Comparison of ENCODE assay signal across 9 mouse cellular contexts in genomic region chr3:55784101-55784500, GRCm38 (mm10). TPM values are rescaled to one million over a fixed set of nuclear protein-coding genes. Genes with fewer than 3 reads are reported as not detected.
DNase-seq lines count a peak whose midpoint lies in the region; ATAC-seq and TF ChIP-seq lines count a peak whose summit lies in the region.
"Had no signal": no experiment of that assay in that cellular context is flagged by ENCODE, and none has a peak within 500 bp of the region (broad histone marks: within the 10 kb centered on the region; RNA-seq: fewer than 3 reads in every experiment).

No protein-coding gene starts in this region.

- H3K9me3 ChIP-seq in heart, embryonic 14.5 days (ENCODE audit: control insufficient read depth, low read length), result no peaks in the 10 kb centered on the region
- H3K9me3 ChIP-seq in embryonic facial prominence, embryonic 11.5 days (replicated peaks; ENCODE audit: control insufficient read depth, low read length), result no peaks in the 10 kb centered on the region
- no peaks in the 10 kb centered on the region for H3K9me3 ChIP-seq in intestine, embryonic 15.5 days

- TF ChIP-seq POLR2A in heart, adult 2 months (IDR thresholded peaks at IDR 0.05; ENCODE audit: insufficient read depth, low read depth, low read length), result no peak

- H3K79me2 ChIP-seq in heart, adult 2 months (replicated peaks; ENCODE audit: control insufficient read depth, insufficient read depth, low read length), result no peaks in the 10 kb centered on the region

- peak overlapping the region; percentile 65 for H3K4me2 ChIP-seq in heart, embryonic 14.5 days (ENCODE audit: low read length)
- peak overlapping the region; percentile 71 for H3K4me2 ChIP-seq in embryonic facial prominence, embryonic 11.5 days (ENCODE audit: low read depth, low read length)
- peak overlapping the region; percentile 41; the same call in 1 of the 2 replicates for H3K4me2 ChIP-seq in intestine, embryonic 15.5 days (replicated peaks)

- no peak overlapping the region for H3K27ac ChIP-seq in heart, embryonic 14.5 days (replicated peaks in 1 of 2; ENCODE audit: control insufficient read depth in 1 of 2, insufficient read depth in 1 of 2, low read depth in 2 of 2, low read length in 2 of 2)
- no peak overlapping the region for H3K27ac ChIP-seq in heart, adult 2 months
- H3K27ac ChIP-seq in embryonic facial prominence, embryonic 11.5 days (replicated peaks; ENCODE audit: low read depth, low read length), result peak overlapping the region; percentile 92
- H3K27ac ChIP-seq in intestine, embryonic 15.5 days, result no peak overlapping the region

- peaks cover 19 to 24% of the 10 kb centered on the region in 2 experiments; a peak in 3 of 4 replicates for H3K4me1 ChIP-seq in heart, embryonic 14.5 days (ENCODE audit: control insufficient read depth in 2 of 2, insufficient read depth in 2 of 2, low read length in 2 of 2)
- no peaks in the 10 kb centered on the region; the same call in 1 of the 2 replicates for H3K4me1 ChIP-seq in heart, adult 2 months (ENCODE audit: control insufficient read depth, insufficient read depth, low read length)
- peaks cover 3% of the 10 kb centered on the region; the same call in 1 of the 2 replicates for H3K4me1 ChIP-seq in embryonic facial prominence, embryonic 11.5 days (ENCODE audit: control insufficient read depth, insufficient read depth, low read length)
- H3K4me1 ChIP-seq in intestine, embryonic 15.5 days (replicated peaks), result peaks cover 12% of the 10 kb centered on the region

- DNase-seq in heart, adult 2 months, result no peak
- peak; percentile 54 for DNase-seq in embryonic facial prominence, embryonic 11.5 days (ENCODE audit: low spot score)
- peak; percentile 12 for DNase-seq in naive thymus-derived CD4-positive, alpha-beta T cell, adult 2 months (ENCODE audit: low read depth)
- DNase-seq in adrenal gland, postnatal 10 days, result no peak
- DNase-seq in testis, postnatal 14 days (ENCODE audit: low spot score), result no peak
- no peak for DNase-seq in spleen, postnatal 14 days (ENCODE audit: low spot score in 2 of 2)

- intact Hi-C loops in heart, adult 2 months (cut with DNase I), result loop anchor here (10.0 kb wide), 2 partner anchors 259 to 409 kb away; no protein-coding TSS in a partner anchor

- TF ChIP-seq EP300 in heart, adult 2 months (IDR thresholded peaks at IDR 0.05; ENCODE audit: insufficient read depth, low read depth, low read length), result no peak

- no peak for TF ChIP-seq CTCF in heart, adult 2 months (IDR thresholded peaks at IDR 0.05)

- ATAC-seq in heart, embryonic 14.5 days (ENCODE audit: insufficient number of reproducible peaks, insufficient read depth, low FRiP score, low read depth), result no peak
- ATAC-seq in embryonic facial prominence, embryonic 11.5 days (replicated peaks; ENCODE audit: insufficient number of reproducible peaks, low FRiP score, low TSS enrichment, low read depth), result no peak
- no peak for ATAC-seq in intestine, embryonic 15.5 days

- H3K27me3 ChIP-seq in heart, embryonic 14.5 days (ENCODE audit: control insufficient read depth, insufficient read depth, low read length), result peaks cover 64% of the 10 kb centered on the region
- H3K27me3 ChIP-seq in heart, adult 2 months (ENCODE audit: control insufficient read depth, insufficient read depth, low read length), result peaks cover 2% of the 10 kb centered on the region; the same call in 1 of the 2 replicates
- peaks cover 2% of the 10 kb centered on the region; the same call in 1 of the 2 replicates for H3K27me3 ChIP-seq in embryonic facial prominence, embryonic 11.5 days (ENCODE audit: control insufficient read depth, insufficient read depth, low read length)
- H3K27me3 ChIP-seq in intestine, embryonic 15.5 days (replicated peaks), result peaks cover 46% of the 10 kb centered on the region

- H3K4me3 ChIP-seq in heart, embryonic 14.5 days (ENCODE audit: control insufficient read depth in 1 of 2, insufficient read depth in 1 of 2, low read depth in 1 of 2, low read length in 2 of 2), result peak overlapping the region; percentile 33 to 36; a peak in 3 of 4 replicates
- H3K4me3 ChIP-seq in heart, adult 2 months, result no peak overlapping the region
- peak overlapping the region; percentile 62 for H3K4me3 ChIP-seq in embryonic facial prominence, embryonic 11.5 days (ENCODE audit: low read depth, low read length)
- 0 out of 2 replicates have a peak overlapping the region, but pooled peaks have one; percentile 2 for H3K4me3 ChIP-seq in intestine, embryonic 15.5 days (replicated peaks)

- WGBS in heart, embryonic 14.5 days, result 27% methylated on average over 7 of the region's 7 CpGs
- 68% methylated on average over 7 of the region's 7 CpGs for WGBS in heart, adult 2 months
- WGBS in embryonic facial prominence, embryonic 11.5 days, result under 1% methylated on average over 7 of the region's 7 CpGs
- 37% methylated on average over 7 of the region's 7 CpGs for WGBS in intestine, embryonic 15.5 days

- no peaks in the 10 kb centered on the region for H3K36me3 ChIP-seq in heart, embryonic 14.5 days (ENCODE audit: control insufficient read depth, insufficient read depth, low read length)
- no peaks in the 10 kb centered on the region for H3K36me3 ChIP-seq in heart, adult 2 months (ENCODE audit: control insufficient read depth, insufficient read depth, low read length)
- H3K36me3 ChIP-seq in embryonic facial prominence, embryonic 11.5 days (replicated peaks; ENCODE audit: control insufficient read depth, insufficient read depth, low read depth, low read length), result no peaks in the 10 kb centered on the region
- no peaks in the 10 kb centered on the region for H3K36me3 ChIP-seq in intestine, embryonic 15.5 days

- H3K9ac ChIP-seq in heart, embryonic 14.5 days (ENCODE audit: low read length), result no peak overlapping the region
- no peak overlapping the region for H3K9ac ChIP-seq in heart, adult 2 months (ENCODE audit: low read depth, low read length)
- H3K9ac ChIP-seq in embryonic facial prominence, embryonic 11.5 days (replicated peaks; ENCODE audit: low read length), result peak overlapping the region; percentile 90
- H3K9ac ChIP-seq in intestine, embryonic 15.5 days, result no peak overlapping the region

RNA-seq across cellular contexts. Expression of gene Mab21l1, which starts 1.8 kb away (rescaled TPM):
- 0.57 and 1.2 TPM in 2 replicates for polyA plus RNA-seq in heart, embryonic 14.5 days (2014; fragmentation: Nextera tagmentation; extraction: Ambion mirVana)
- total RNA-seq in heart, adult 2 months (2021), result under 1 TPM; 0.09 to 0.13 TPM
- 0.09 and 0.16 TPM in 2 replicates for polyA plus RNA-seq in heart, adult 2 months (2012; rRNA removed)
- 68.3 and 76.1 TPM in 2 replicates for polyA plus RNA-seq in embryonic facial prominence, embryonic 11.5 days (2014; fragmentation: Nextera tagmentation; extraction: Ambion mirVana)
- polyA plus RNA-seq in intestine, embryonic 15.5 days (2015; fragmentation: Nextera tagmentation; extraction: Ambion mirVana), result 10.7 and 13.0 TPM in 2 replicates
- 1 to 10 TPM; 1.4 to 2.9 TPM for total RNA-seq in adrenal gland, postnatal 10 days (2021)
- polyA plus RNA-seq: spleen, adult 2 months had no signal

Comparison
In these comparisons a context has a peak if more than half of its experiments do, and no peak if none do; other contexts are left out.
1. DNase-seq: peak in embryonic facial prominence, embryonic 11.5 days (single experiment) and naive thymus-derived CD4-positive, alpha-beta T cell, adult 2 months (single experiment); none in heart, adult 2 months (0 of 2), adrenal gland, postnatal 10 days (single experiment), testis, postnatal 14 days (single experiment) and spleen, postnatal 14 days (0 of 2).
2. Peak in every context shown above with its lines, with median percentiles within 50 percentile points of each other: H3K4me2 ChIP-seq.